Mouse (Mus musculus) CH12.LX (cell line): ENCODE results near the gene Speg. TPM values are rescaled to one million over a fixed set of nuclear protein-coding genes. Genes with fewer than 3 reads are reported as not detected.

Experiments
- DNase-seq: peaks from one replicate; pipeline ENCODE4 v3.0.0-alpha.2; 2013; ENCODE audit errors: extremely low read depth
- H3K27ac ChIP-seq: 2 replicates; pipeline ENCODE4 v1.5.1; 2012; ENCODE audit warnings: low read depth, mild to moderate bottlenecking, control low read depth, moderate library complexity; ENCODE audit not compliant: insufficient read depth
- H3K27me3 ChIP-seq: replicated peaks from 2 replicates; pipeline ENCODE3; 2012; ENCODE audit warnings: inconsistent platforms
- H3K36me3 ChIP-seq, 2 experiments: replicated peaks in 1 of 2; 2 replicates each; pipeline versions ENCODE3 to v1.6.1; 2012; ENCODE audit warnings: inconsistent platforms in 1 of 2, low read length in 1 of 2, mild to moderate bottlenecking in 1 of 2, mixed read lengths in 1 of 2, moderate library complexity in 1 of 2; ENCODE audit not compliant: control insufficient read depth in 1 of 2, insufficient read depth in 1 of 2
- H3K4me1 ChIP-seq, 2 experiments: 2 replicates each; pipeline ENCODE4 v1.6.1; 2012; ENCODE audit warnings: inconsistent platforms in 1 of 2, moderate library complexity in 1 of 2; ENCODE audit not compliant: insufficient read depth in 2 of 2, control insufficient read depth in 1 of 2
- H3K4me2 ChIP-seq: 2 replicates; pipeline ENCODE4 v1.6.1; 2012; ENCODE audit warnings: low read depth, mild to moderate bottlenecking, control low read depth; ENCODE audit not compliant: poor library complexity, insufficient read depth, severe bottlenecking
- H3K4me3 ChIP-seq, 3 experiments: fragments of 150-350 bp in 1 of 3; sonication (generic) in 1 of 3; replicated peaks in 1 of 3; 2 replicates each; pipeline versions ENCODE3 to v1.5.1; 2011 to 2012; ENCODE audit warnings: low read depth in 2 of 3, low read length in 2 of 3, mild to moderate bottlenecking in 2 of 3, moderate library complexity in 2 of 3, control low read depth in 1 of 3, improper control_type of control experiment in 1 of 3, inconsistent platforms in 1 of 3, mixed read lengths in 1 of 3; ENCODE audit not compliant: poor library complexity in 1 of 3
- H3K79me2 ChIP-seq: replicated peaks from 2 replicates; pipeline ENCODE4 v1.6.1; 2012; ENCODE audit warnings: mild to moderate bottlenecking, moderate library complexity; ENCODE audit not compliant: control insufficient read depth, poor library complexity, insufficient read depth, severe bottlenecking; ENCODE audit errors: extremely low read depth
- H3K9ac ChIP-seq: 2 replicates; pipeline ENCODE4 v1.6.1; 2012; ENCODE audit warnings: low read depth, mild to moderate bottlenecking, control low read depth, moderate library complexity; ENCODE audit not compliant: insufficient read depth
- H3K9me3 ChIP-seq: replicated peaks from 2 replicates; pipeline ENCODE3; 2012; ENCODE audit warnings: low read length, inconsistent platforms, mixed read lengths
- BHLHE40 ChIP-seq: IDR thresholded peaks from 2 replicates; pipeline ENCODE4 v1.6.1; 2011; ENCODE audit warnings: mild to moderate bottlenecking, low read depth, low read length, improper control_type of control experiment
- CHD1 ChIP-seq: IDR thresholded peaks from 2 replicates; pipeline ENCODE4 v1.6.1; 2012; ENCODE audit warnings: low read depth, low read length, improper control_type of control experiment, inconsistent platforms
- CHD2 ChIP-seq: IDR thresholded peaks from 2 replicates; pipeline ENCODE4 v1.6.1; 2011; ENCODE audit warnings: low read length, improper control_type of control experiment
- CTCF ChIP-seq, 2 experiments: IDR thresholded peaks in 1 of 2; conservative IDR thresholded peaks in 1 of 2; 2 replicates each; pipeline ENCODE4 v1.5.1; 2011 to 2012; ENCODE audit warnings: low read depth in 2 of 2, low read length in 2 of 2, improper control_type of control experiment in 1 of 2, inconsistent platforms in 1 of 2, mild to moderate bottlenecking in 1 of 2, moderate library complexity in 1 of 2
- E2F4 ChIP-seq: IDR thresholded peaks from 2 replicates; pipeline ENCODE4 v1.6.1; 2011; ENCODE audit warnings: low read depth, low read length, improper control_type of control experiment; ENCODE audit not compliant: insufficient replicate concordance
- ELF1 ChIP-seq: IDR thresholded peaks from 2 replicates; pipeline ENCODE4 v1.6.1; 2014; ENCODE audit warnings: low read depth, mild to moderate bottlenecking, inconsistent platforms, low read length, improper control_type of control experiment
- EP300 ChIP-seq: IDR thresholded peaks from 2 replicates; pipeline ENCODE4 v1.6.1; 2011; ENCODE audit warnings: low read length, improper control_type of control experiment
- ETS1 ChIP-seq: conservative IDR thresholded peaks from 2 replicates; pipeline ENCODE4 v1.6.1; 2012; ENCODE audit warnings: low read depth, mild to moderate bottlenecking, inconsistent platforms, low read length, improper control_type of control experiment, moderate library complexity
- GABPA ChIP-seq: IDR thresholded peaks from 2 replicates; pipeline ENCODE4 v1.6.1; 2012; ENCODE audit warnings: low read depth, low read length, improper control_type of control experiment, inconsistent platforms; ENCODE audit not compliant: insufficient replicate concordance
- HCFC1 ChIP-seq: IDR thresholded peaks from 2 replicates; pipeline ENCODE4 v1.6.1; 2012; ENCODE audit warnings: low read depth, mild to moderate bottlenecking, inconsistent platforms, low read length, improper control_type of control experiment
- IRF4 ChIP-seq: IDR thresholded peaks from 2 replicates; pipeline ENCODE4 v1.6.1; 2014; ENCODE audit warnings: low read depth, mild to moderate bottlenecking, inconsistent platforms, low read length, improper control_type of control experiment
- JUN ChIP-seq: IDR thresholded peaks from 2 replicates; pipeline ENCODE4 v1.6.1; 2011; ENCODE audit warnings: low read depth, mild to moderate bottlenecking, low read length, improper control_type of control experiment, moderate library complexity; ENCODE audit not compliant: insufficient read depth
- JUND ChIP-seq: conservative IDR thresholded peaks from 2 replicates; pipeline ENCODE4 v1.6.1; 2011; ENCODE audit warnings: low read depth, low read length, improper control_type of control experiment
- KAT2A ChIP-seq: IDR thresholded peaks from 2 replicates; pipeline ENCODE4 v1.6.1; 2012; ENCODE audit warnings: low read length, improper control_type of control experiment, inconsistent platforms; ENCODE audit not compliant: insufficient replicate concordance
- MAFK ChIP-seq: IDR thresholded peaks from 2 replicates; pipeline ENCODE4 v1.6.1; 2011; ENCODE audit warnings: low read length, improper control_type of control experiment; ENCODE audit not compliant: insufficient replicate concordance
- MAX ChIP-seq: IDR thresholded peaks from 2 replicates; pipeline ENCODE4 v1.6.1; 2011; ENCODE audit warnings: low read length, improper control_type of control experiment
- MAZ ChIP-seq: IDR thresholded peaks from 2 replicates; pipeline ENCODE4 v1.6.1; 2012; ENCODE audit warnings: low read depth, mild to moderate bottlenecking, inconsistent platforms, low read length, improper control_type of control experiment, moderate library complexity
- MEF2A ChIP-seq: IDR thresholded peaks from 2 replicates; pipeline ENCODE4 v1.6.1; 2014; ENCODE audit warnings: low read depth, mild to moderate bottlenecking, inconsistent platforms, low read length, improper control_type of control experiment, borderline replicate concordance
- MXI1 ChIP-seq: IDR thresholded peaks from 2 replicates; pipeline ENCODE4 v1.6.1; 2011; ENCODE audit warnings: mild to moderate bottlenecking, low read depth, low read length, improper control_type of control experiment
- MYC ChIP-seq: IDR thresholded peaks from 2 replicates; pipeline ENCODE4 v1.6.1; 2011; ENCODE audit warnings: low read depth, mild to moderate bottlenecking, improper control_type of control experiment, low read length
- NELFE ChIP-seq: IDR thresholded peaks from 2 replicates; pipeline ENCODE4 v1.6.1; 2011; ENCODE audit warnings: low read depth, low read length, improper control_type of control experiment
- NRF1 ChIP-seq: IDR thresholded peaks from 2 replicates; pipeline ENCODE4 v1.6.1; 2014; ENCODE audit warnings: low read depth, mild to moderate bottlenecking, inconsistent platforms, low read length, improper control_type of control experiment, moderate library complexity
- PAX5 ChIP-seq: IDR thresholded peaks from 2 replicates; pipeline ENCODE4 v1.6.1; 2012; ENCODE audit warnings: low read length, inconsistent platforms, mixed read lengths
- POLR2A ChIP-seq: IDR thresholded peaks from 2 replicates; pipeline ENCODE4 v1.6.1; 2011; ENCODE audit warnings: low read depth, mild to moderate bottlenecking, improper control_type of control experiment, low read length
- POLR2AphosphoS2 ChIP-seq: IDR thresholded peaks from 2 replicates; pipeline ENCODE4 v1.6.1; 2011; ENCODE audit warnings: low read depth, low read length, improper control_type of control experiment
- RAD21 ChIP-seq: IDR thresholded peaks from 2 replicates; pipeline ENCODE4 v1.6.1; 2011; ENCODE audit warnings: low read depth, mild to moderate bottlenecking, low read length, improper control_type of control experiment, moderate library complexity
- RCOR1 ChIP-seq: conservative IDR thresholded peaks from 2 replicates; pipeline ENCODE4 v1.6.1; 2012; ENCODE audit warnings: low read depth, mild to moderate bottlenecking, inconsistent platforms, low read length, improper control_type of control experiment
- SIN3A ChIP-seq: IDR thresholded peaks from 2 replicates; pipeline ENCODE4 v1.6.1; 2012; ENCODE audit warnings: low read length, improper control_type of control experiment, inconsistent platforms
- SMC3 ChIP-seq: IDR thresholded peaks from 2 replicates; pipeline ENCODE4 v1.6.1; 2011; ENCODE audit warnings: low read depth, low read length, improper control_type of control experiment
- TBP ChIP-seq: conservative IDR thresholded peaks from 2 replicates; pipeline ENCODE4 v1.6.1; 2011; ENCODE audit warnings: low read depth, low read length, improper control_type of control experiment
- TCF12 ChIP-seq: IDR thresholded peaks from 2 replicates; pipeline ENCODE4 v1.6.1; 2014; ENCODE audit warnings: low read depth, mild to moderate bottlenecking, inconsistent platforms, low read length, improper control_type of control experiment
- UBTF ChIP-seq: IDR thresholded peaks from 2 replicates; pipeline ENCODE4 v1.6.1; 2012; ENCODE audit warnings: low read depth, mild to moderate bottlenecking, inconsistent platforms, low read length, improper control_type of control experiment, moderate library complexity
- USF1 ChIP-seq: IDR thresholded peaks from 2 replicates; pipeline ENCODE4 v1.6.1; 2014; ENCODE audit warnings: low read depth, mild to moderate bottlenecking, inconsistent platforms, low read length, improper control_type of control experiment
- USF2 ChIP-seq: conservative IDR thresholded peaks from 2 replicates; pipeline ENCODE4 v1.6.1; 2011; ENCODE audit warnings: low read depth, low read length, improper control_type of control experiment
- ZC3H11A ChIP-seq: IDR thresholded peaks from 2 replicates; pipeline ENCODE4 v1.6.1; 2012; ENCODE audit warnings: low read depth, mild to moderate bottlenecking, inconsistent platforms, low read length, improper control_type of control experiment
- ZKSCAN1 ChIP-seq: IDR thresholded peaks from 2 replicates; pipeline ENCODE4 v1.6.1; 2012; ENCODE audit warnings: low read depth, inconsistent platforms, low read length, improper control_type of control experiment, borderline replicate concordance
- ZMIZ1 ChIP-seq: IDR thresholded peaks from 2 replicates; pipeline ENCODE4 v1.6.1; 2012; ENCODE audit warnings: low read depth, mild to moderate bottlenecking, inconsistent platforms, low read length, improper control_type of control experiment
- ZNF384 ChIP-seq: IDR thresholded peaks from 2 replicates; pipeline ENCODE4 v1.6.1; 2012; ENCODE audit warnings: low read depth, low read length, improper control_type of control experiment, inconsistent platforms
- dilution Hi-C: fragments of 300-500 bp; cut with MboI; formaldehyde crosslinking; loops from 2 replicates; pipeline ENCODE4 v1.14.3; 2020; ENCODE audit warnings: low sequenced_read_pairs; ENCODE audit not compliant: extremely low pct_unique_long_range_greater_than_20kb, extremely low pct_ligation_motif_present
- in situ Hi-C: fragments of 300-500 bp; cut with MboI; formaldehyde crosslinking; loops from 3 replicates; pipeline ENCODE4 v1.14.3; 2019; ENCODE audit warnings: low sequenced_read_pairs, low pct_ligation_motif_present, low pct_unique_long_range_greater_than_20kb, mixed read lengths
- polyA plus RNA-seq: library from polyadenylated mRNA; unstranded; fragments of >175 nt; gene quantifications from 2 replicates; pipeline ENCODE4 v1.2.1, GENCODE M21; 2012; ENCODE audit warnings: low read depth; ENCODE audit not compliant: insufficient read length
- total RNA-seq, 2 experiments: library from RNA; depleted of rRNA; stranded (reverse); fragments of 300-350 nt in 1 of 2; fragments of >200 nt in 1 of 2; gene quantifications; 2 replicates each; pipeline ENCODE4 v1.2.3; 2012 to 2014

The Speg gene
- total and polyA plus RNA-seq, 3 experiments: 13.1 to 30.7 (median 18.8) TPM

DNA sequence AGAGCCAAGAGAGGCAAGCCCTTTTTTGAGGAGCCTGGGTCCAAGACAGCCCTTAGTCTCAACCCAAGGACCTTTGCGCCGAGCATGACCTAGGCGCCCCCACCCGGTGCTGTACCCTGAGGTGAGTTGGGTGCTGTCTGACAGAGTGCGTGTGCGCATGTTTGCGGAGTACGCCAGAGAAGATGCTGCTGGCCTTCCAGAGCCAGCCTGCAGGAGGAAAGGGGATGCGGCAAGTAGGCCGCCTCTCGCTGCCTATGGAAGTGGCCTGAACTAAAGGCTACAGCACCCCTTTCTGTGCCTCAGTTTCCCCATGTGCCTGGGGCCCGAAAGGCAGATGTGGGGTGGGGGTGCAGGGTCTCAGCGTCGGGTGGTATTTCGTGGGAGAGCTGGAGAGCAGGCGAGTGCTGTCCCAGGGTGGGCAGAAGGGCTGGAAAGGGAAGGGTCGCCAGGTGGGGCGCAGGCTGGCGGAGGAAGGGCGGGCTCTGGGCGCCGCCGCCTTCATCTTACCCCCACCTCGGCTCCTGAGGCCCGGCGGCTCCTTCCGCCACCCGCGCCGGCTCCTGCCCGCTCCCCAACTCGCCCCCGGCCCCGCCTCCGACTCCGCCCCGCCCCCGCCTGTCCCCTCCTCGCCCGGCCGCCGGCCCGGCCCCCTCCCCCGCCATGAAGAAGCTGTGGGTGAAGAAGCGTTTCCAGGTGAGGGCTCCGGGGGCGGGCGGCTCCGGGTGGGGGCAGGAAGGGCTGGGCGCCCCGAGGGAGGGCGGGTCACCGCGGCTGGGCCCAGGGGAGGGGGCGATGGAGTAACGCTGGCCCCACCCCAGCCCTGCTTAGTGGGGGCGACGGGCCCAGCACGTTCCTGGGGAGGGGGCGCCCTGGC lies 6.6 kb downstream of the Speg start:
- H3K4me1 ChIP-seq: peaks cover 0 to 32% of the 10 kb centered on the region in 2 experiments; a peak in 2 of 4 replicates
- TF ChIP-seq JUND (no peak), CTCF (conservative IDR thresholded peaks at IDR 0.05 in 1 of 2, IDR thresholded peaks at IDR 0.05 in 1 of 2; ENCODE audit: low read depth in 2 of 2, low read length in 2 of 2) (peak in 1 of 2 experiments; percentile 58; a peak in 2 of 4 replicates), NRF1 (peak; percentile 79), MAX (no peak), ZC3H11A (no peak), IRF4 (no peak), CHD2 (no peak), HCFC1 (no peak), KAT2A (no peak), ZKSCAN1 (no peak), NELFE (peak; percentile 53; the same call in 1 of the 2 replicates), JUN (no peak), TBP (no peak), USF2 (no peak), POLR2AphosphoS2 (no peak), MEF2A (no peak), MAZ (peak; percentile 16; the same call in 1 of the 2 replicates), RAD21 (peak; percentile 26), USF1 (no peak), ETS1 (no peak), POLR2A (peak; percentile 70), E2F4 (no peak), SIN3A (peak; percentile 63), MAFK (no peak), MYC (0 out of 2 replicates have a peak, but pooled peaks have one; percentile 38), UBTF (no peak), BHLHE40 (no peak), ZMIZ1 (peak; percentile 52; the same call in 1 of the 2 replicates), EP300 (no peak), PAX5 (no peak), GABPA (no peak), SMC3 (peak; percentile 32), CHD1 (no peak), ELF1 (no peak), RCOR1 (no peak), ZNF384 (no peak), MXI1 (peak; percentile 77), TCF12 (peak; percentile 25; the same call in 1 of the 2 replicates)
- TF ChIP-seq, all 38 proteins: peak for 12
- Histone ChIP-seq H3K4me2 (peak overlapping the region; percentile 95), H3K27me3 (no peaks in the 10 kb centered on the region), H3K9me3 (no peaks in the 10 kb centered on the region), H3K36me3 (peaks cover 0 to 25% of the 10 kb centered on the region in 2 experiments), H3K4me3 (peak overlapping the region; percentile 61 to 88 (median 79)), H3K9ac (peak overlapping the region; percentile 87), H3K79me2 (no peaks in the 10 kb centered on the region), H3K27ac (no peak overlapping the region)
- in situ Hi-C loops (no loop called here), dilution Hi-C loops (no loop called here)
- DNase-seq: peak; percentile 59
